Mouse (Mus musculus): Measurements from ENCODE around the gene Naa15. TPM values are rescaled to one million over a fixed set of nuclear protein-coding genes. Genes with fewer than 3 reads are reported as not detected.

The Naa15 gene
- polyA plus RNA-seq (2012; ENCODE audit: insufficient read depth, insufficient read length, missing spikeins), result 48.1 and 56.7 TPM in 2 replicates

GRCm38 (mm10) chr3:51415098-51416072 lies at the start of gene Naa15:
Naa15 (plus strand) TSS chr3:51415148.
- Histone ChIP-seq H3K4me1 (ENCODE audit: control insufficient read depth, insufficient read depth, low read length) (peaks cover 34% of the 10 kb centered on the region), H3K27ac (ENCODE audit: insufficient read depth, low read depth, low read length) (peak within 1 kb of the TSS; percentile 75), H3K4me3 (ENCODE audit: insufficient read depth, low read length) (peak within 1 kb of the TSS; percentile 83)
- TF ChIP-seq POLR2A (IDR thresholded peaks at IDR 0.05; ENCODE audit: borderline replicate concordance, low read depth, low read length) (no peak), CTCF (IDR thresholded peaks at IDR 0.05; ENCODE audit: low read depth, low read length) (no peak)

- H3K4me3 ChIP-seq (ENCODE audit: insufficient read depth, low read length), result peak overlapping the region; percentile 57; the same call in 1 of the 2 replicates
- no peaks in the 10 kb centered on the region for H3K4me1 ChIP-seq (ENCODE audit: control insufficient read depth, insufficient read depth, low read length)
- TF ChIP-seq POLR2A (IDR thresholded peaks at IDR 0.05; ENCODE audit: borderline replicate concordance, low read depth, low read length) (no peak), CTCF (IDR thresholded peaks at IDR 0.05; ENCODE audit: low read depth, low read length) (no peak)
- H3K27ac ChIP-seq (ENCODE audit: insufficient read depth, low read depth, low read length), result no peak overlapping the region
Measured at GRCm38 (mm10) chr3:51365517-51365882, 49.4 kb upstream of the Naa15 start.

GRCm38 (mm10) chr3:51366926-51367325 lies 48.0 kb upstream of the Naa15 start:
- TF ChIP-seq POLR2A (IDR thresholded peaks at IDR 0.05; ENCODE audit: borderline replicate concordance, low read depth, low read length), result no peak
- TF ChIP-seq CTCF (IDR thresholded peaks at IDR 0.05; ENCODE audit: low read depth, low read length), result no peak
- Histone ChIP-seq H3K27ac (ENCODE audit: insufficient read depth, low read depth, low read length) (no peak overlapping the region), H3K4me1 (ENCODE audit: control insufficient read depth, insufficient read depth, low read length) (no peaks in the 10 kb centered on the region), H3K4me3 (ENCODE audit: insufficient read depth, low read length) (no peak overlapping the region)

- Histone ChIP-seq H3K4me1 (ENCODE audit: control insufficient read depth, insufficient read depth, low read length) (no peaks in the 10 kb centered on the region), H3K27ac (ENCODE audit: insufficient read depth, low read depth, low read length) (no peak overlapping the region), H3K4me3 (ENCODE audit: insufficient read depth, low read length) (no peak overlapping the region)
- TF ChIP-seq CTCF (IDR thresholded peaks at IDR 0.05; ENCODE audit: low read depth, low read length) (no peak), POLR2A (IDR thresholded peaks at IDR 0.05; ENCODE audit: borderline replicate concordance, low read depth, low read length) (no peak)
Measured at GRCm38 (mm10) chr3:51368011-51368410, 46.9 kb upstream of the Naa15 start.

GRCm38 (mm10) chr3:51371826-51372225 lies 43.1 kb upstream of the Naa15 start:
- Histone ChIP-seq H3K4me1 (ENCODE audit: control insufficient read depth, insufficient read depth, low read length) (no peaks in the 10 kb centered on the region), H3K4me3 (ENCODE audit: insufficient read depth, low read length) (no peak overlapping the region), H3K27ac (ENCODE audit: insufficient read depth, low read depth, low read length) (no peak overlapping the region)
- TF ChIP-seq CTCF (IDR thresholded peaks at IDR 0.05; ENCODE audit: low read depth, low read length) (no peak), POLR2A (IDR thresholded peaks at IDR 0.05; ENCODE audit: borderline replicate concordance, low read depth, low read length) (no peak)

DNA sequence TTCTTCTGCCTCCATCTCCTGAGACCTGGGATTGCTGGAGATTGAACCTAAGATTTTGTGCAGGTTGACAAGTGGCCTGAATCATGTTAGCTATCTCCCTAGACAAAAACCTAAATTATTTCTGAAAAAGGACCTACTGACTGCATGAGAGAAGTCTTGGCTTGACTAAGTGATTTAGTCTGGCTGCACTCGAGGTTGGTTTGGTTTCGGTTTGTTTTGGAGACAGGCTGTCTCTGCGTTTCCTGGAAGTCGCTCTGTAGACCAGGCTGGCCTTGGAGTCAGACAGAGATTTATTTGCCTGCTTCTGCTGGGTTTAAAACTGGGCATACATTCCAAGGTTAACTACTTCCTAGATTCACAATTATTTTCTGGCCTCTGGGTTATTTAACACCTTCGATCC lies 42.1 kb upstream of the Naa15 start:
- no peak overlapping the region for H3K4me3 ChIP-seq (ENCODE audit: insufficient read depth, low read length)
- no peak overlapping the region for H3K27ac ChIP-seq (ENCODE audit: insufficient read depth, low read depth, low read length)
- TF ChIP-seq CTCF (IDR thresholded peaks at IDR 0.05; ENCODE audit: low read depth, low read length) (no peak), POLR2A (IDR thresholded peaks at IDR 0.05; ENCODE audit: borderline replicate concordance, low read depth, low read length) (no peak)

GRCm38 (mm10) chr3:51373544-51373943 lies 41.4 kb upstream of the Naa15 start:
- Histone ChIP-seq H3K4me1 (ENCODE audit: control insufficient read depth, insufficient read depth, low read length) (peaks cover 3% of the 10 kb centered on the region), H3K4me3 (ENCODE audit: insufficient read depth, low read length) (no peak overlapping the region), H3K27ac (ENCODE audit: insufficient read depth, low read depth, low read length) (no peak overlapping the region)
- TF ChIP-seq POLR2A (IDR thresholded peaks at IDR 0.05; ENCODE audit: borderline replicate concordance, low read depth, low read length) (no peak), CTCF (IDR thresholded peaks at IDR 0.05; ENCODE audit: low read depth, low read length) (no peak)

More for the DNA sequence above, 42.1 kb upstream of the Naa15 start:
- no peaks in the 10 kb centered on the region for H3K4me1 ChIP-seq (ENCODE audit: control insufficient read depth, insufficient read depth, low read length)

GRCm38 (mm10) chr3:51375307-51376265 lies 39.4 kb upstream of the Naa15 start:
- no peak overlapping the region for H3K4me3 ChIP-seq (ENCODE audit: insufficient read depth, low read length)
- peaks cover 4% of the 10 kb centered on the region for H3K4me1 ChIP-seq (ENCODE audit: control insufficient read depth, insufficient read depth, low read length)
- no peak overlapping the region for H3K27ac ChIP-seq (ENCODE audit: insufficient read depth, low read depth, low read length)
- TF ChIP-seq CTCF (IDR thresholded peaks at IDR 0.05; ENCODE audit: low read depth, low read length) (no peak), POLR2A (IDR thresholded peaks at IDR 0.05; ENCODE audit: borderline replicate concordance, low read depth, low read length) (no peak)

GRCm38 (mm10) chr3:51377878-51378664 lies 36.9 kb upstream of the Naa15 start:
- peak overlapping the region; percentile 58 for H3K4me3 ChIP-seq (ENCODE audit: insufficient read depth, low read length)
- no peak for TF ChIP-seq POLR2A (IDR thresholded peaks at IDR 0.05; ENCODE audit: borderline replicate concordance, low read depth, low read length)
- TF ChIP-seq CTCF (IDR thresholded peaks at IDR 0.05; ENCODE audit: low read depth, low read length), result no peak
- no peak overlapping the region for H3K27ac ChIP-seq (ENCODE audit: insufficient read depth, low read depth, low read length)
- peaks cover 4% of the 10 kb centered on the region for H3K4me1 ChIP-seq (ENCODE audit: control insufficient read depth, insufficient read depth, low read length)

All from bone marrow macrophage, adult 2 months (primary cell).